Mouse (Mus musculus) MEL (cell line): Measurements from ENCODE around the gene Ptges3. TPM values are rescaled to one million over a fixed set of nuclear protein-coding genes. Genes with fewer than 3 reads are reported as not detected.
A peak's percentile ranks its signal among the peaks of the same experiment; 100 is the strongest.

Source experiments
- DNase-seq: peaks from one replicate; pipeline ENCODE4 v3.0.0; 2011; ENCODE audit warnings: low read depth, low spot score
- H3K27ac ChIP-seq: 2 replicates; pipeline ENCODE4 v1.5.1; 2012; ENCODE audit warnings: low read depth, mild to moderate bottlenecking, control low read depth, low read length, moderate library complexity; ENCODE audit not compliant: control insufficient read depth
- H3K27me3 ChIP-seq, 2 experiments: fragments of 150-350 bp in 1 of 2; sonication (generic) in 1 of 2; 2 replicates each; pipeline ENCODE4 v1.6.1; 2012; ENCODE audit warnings: low read length in 2 of 2, mild to moderate bottlenecking in 2 of 2, improper control_type of control experiment in 1 of 2, moderate library complexity in 1 of 2; ENCODE audit not compliant: insufficient read depth in 2 of 2, control insufficient read depth in 1 of 2
- H3K36me3 ChIP-seq, 2 experiments: 2 replicates each; pipeline ENCODE4 v1.6.1; 2012 to 2014; ENCODE audit warnings: low read length in 2 of 2, improper control_type of control experiment in 1 of 2, inconsistent platforms in 1 of 2, mild to moderate bottlenecking in 1 of 2; ENCODE audit not compliant: insufficient read depth in 2 of 2, control insufficient read depth in 1 of 2
- H3K4me1 ChIP-seq, 2 experiments: fragments of 150-350 bp in 1 of 2; sonication (generic) in 1 of 2; 2 replicates each; pipeline ENCODE4 v1.6.1; 2012; ENCODE audit warnings: low read length in 2 of 2, improper control_type of control experiment in 1 of 2, mild to moderate bottlenecking in 1 of 2; ENCODE audit not compliant: insufficient read depth in 2 of 2, control insufficient read depth in 1 of 2
- H3K4me3 ChIP-seq, 2 experiments: fragments of 150-350 bp in 1 of 2; sonication (generic) in 1 of 2; 2 replicates each; pipeline ENCODE4 v1.5.1; 2012; ENCODE audit warnings: low read depth in 2 of 2, low read length in 2 of 2, mild to moderate bottlenecking in 2 of 2, moderate library complexity in 2 of 2, control low read depth in 1 of 2, improper control_type of control experiment in 1 of 2; ENCODE audit not compliant: control insufficient read depth in 1 of 2, insufficient read depth in 1 of 2
- H3K79me2 ChIP-seq: 2 replicates; pipeline ENCODE4 v1.6.1; 2012; ENCODE audit warnings: mild to moderate bottlenecking, low read length, moderate library complexity; ENCODE audit not compliant: control insufficient read depth, poor library complexity, insufficient read depth
- H3K9ac ChIP-seq: 2 replicates; pipeline ENCODE4 v1.6.1; 2012; ENCODE audit warnings: low read depth, mild to moderate bottlenecking, control low read depth, low read length, moderate library complexity; ENCODE audit not compliant: control insufficient read depth, poor library complexity, severe bottlenecking
- H3K9me3 ChIP-seq: fragments of 150-350 bp; sonication (generic); replicated peaks from 2 replicates; pipeline ENCODE4 v1.6.1; 2012; ENCODE audit warnings: mild to moderate bottlenecking, low read length, improper control_type of control experiment, moderate library complexity; ENCODE audit not compliant: insufficient read depth
- CHD1 ChIP-seq: IDR thresholded peaks from 2 replicates; pipeline ENCODE4 v1.6.1; 2012; ENCODE audit warnings: low read depth, mild to moderate bottlenecking, inconsistent platforms, low read length, improper control_type of control experiment
- ELF1 ChIP-seq: IDR thresholded peaks from 2 replicates; pipeline ENCODE4 v1.6.1; 2014; ENCODE audit warnings: low read depth, mild to moderate bottlenecking, inconsistent platforms, low read length, improper control_type of control experiment, moderate library complexity
- EP300 ChIP-seq, 2 experiments: IDR thresholded peaks; 2 replicates each; pipeline ENCODE4 v1.6.1; 2011; ENCODE audit warnings: improper control_type of control experiment in 2 of 2, low read length in 2 of 2, low read depth in 1 of 2, mild to moderate bottlenecking in 1 of 2
- GABPA ChIP-seq: IDR thresholded peaks from 2 replicates; pipeline ENCODE4 v1.6.1; 2012; ENCODE audit warnings: low read depth, mild to moderate bottlenecking, inconsistent platforms, low read length, improper control_type of control experiment, moderate library complexity
- GATA1 ChIP-seq: IDR thresholded peaks from 2 replicates; pipeline ENCODE4 v1.6.1; 2011; ENCODE audit warnings: low read depth, low read length, improper control_type of control experiment
- JUND ChIP-seq: IDR thresholded peaks from 2 replicates; pipeline ENCODE4 v1.6.1; 2011; ENCODE audit warnings: low read depth, mild to moderate bottlenecking, improper control_type of control experiment, low read length
- KAT2A ChIP-seq: conservative IDR thresholded peaks from 2 replicates; pipeline ENCODE4 v1.6.1; 2012; ENCODE audit warnings: low read depth, low read length, improper control_type of control experiment, inconsistent platforms
- MEF2A ChIP-seq: IDR thresholded peaks from 2 replicates; pipeline ENCODE4 v1.6.1; 2014; ENCODE audit warnings: low read depth, mild to moderate bottlenecking, inconsistent platforms, low read length, improper control_type of control experiment; ENCODE audit not compliant: poor library complexity, insufficient replicate concordance, severe bottlenecking; ENCODE audit errors: extremely low read depth
- MXI1 ChIP-seq: IDR thresholded peaks from 2 replicates; pipeline ENCODE4 v1.6.1; 2011; ENCODE audit warnings: mild to moderate bottlenecking, low read depth, low read length, improper control_type of control experiment
- MYB ChIP-seq: IDR thresholded peaks from 2 replicates; pipeline ENCODE4 v1.6.1; 2011; ENCODE audit warnings: mild to moderate bottlenecking, low read depth, low read length, improper control_type of control experiment
- MYC ChIP-seq: IDR thresholded peaks from 2 replicates; pipeline ENCODE4 v1.6.1; 2011; ENCODE audit warnings: low read depth, mild to moderate bottlenecking, low read length, improper control_type of control experiment, moderate library complexity
- NELFE ChIP-seq: IDR thresholded peaks from 2 replicates; pipeline ENCODE4 v1.6.1; 2011; ENCODE audit warnings: low read depth, low read length, improper control_type of control experiment
- POLR2A ChIP-seq, 2 experiments: IDR thresholded peaks; 2 replicates each; pipeline ENCODE4 v1.6.1; 2011 to 2012; ENCODE audit warnings: low read length in 2 of 2, mild to moderate bottlenecking in 2 of 2, control low read depth in 1 of 2, improper control_type of control experiment in 1 of 2, low read depth in 1 of 2, moderate library complexity in 1 of 2; ENCODE audit not compliant: control insufficient read depth in 1 of 2, insufficient read depth in 1 of 2, poor library complexity in 1 of 2
- SIN3A ChIP-seq: IDR thresholded peaks from 2 replicates; pipeline ENCODE4 v1.6.1; 2012; ENCODE audit warnings: low read length, improper control_type of control experiment, inconsistent platforms
- TAL1 ChIP-seq: IDR thresholded peaks from 2 replicates; pipeline ENCODE4 v1.6.1; 2012; ENCODE audit warnings: mild to moderate bottlenecking, inconsistent platforms, low read length, moderate library complexity, mixed read lengths
- TCF12 ChIP-seq: IDR thresholded peaks from 2 replicates; pipeline ENCODE4 v1.6.1; 2014; ENCODE audit warnings: low read depth, mild to moderate bottlenecking, inconsistent platforms, low read length, improper control_type of control experiment, moderate library complexity
- UBTF ChIP-seq: IDR thresholded peaks from 2 replicates; pipeline ENCODE4 v1.6.1; 2012; ENCODE audit warnings: low read depth, mild to moderate bottlenecking, inconsistent platforms, low read length, improper control_type of control experiment, moderate library complexity, borderline replicate concordance; ENCODE audit not compliant: insufficient read depth
- ZMIZ1 ChIP-seq: IDR thresholded peaks from 2 replicates; pipeline ENCODE4 v1.6.1; 2012; ENCODE audit warnings: low read depth, mild to moderate bottlenecking, inconsistent platforms, low read length, improper control_type of control experiment, moderate library complexity
- ZNF384 ChIP-seq: IDR thresholded peaks from 2 replicates; pipeline ENCODE4 v1.6.1; 2012; ENCODE audit warnings: low read depth, mild to moderate bottlenecking, inconsistent platforms, low read length, improper control_type of control experiment
- polyA plus RNA-seq, 2 experiments: library from polyadenylated mRNA; stranded (reverse) in 1 of 2; unstranded in 1 of 2; fragments of >175 nt in 1 of 2; fragments of >200 nt in 1 of 2; gene quantifications; 2 replicates each; pipeline versions ENCODE4 v1.2.1 to v1.2.4; 2012; ENCODE audit warnings: low replicate concordance in 2 of 2, low read depth in 1 of 2; ENCODE audit not compliant: insufficient read length in 2 of 2, insufficient read depth in 1 of 2, missing spikeins in 1 of 2
- total RNA-seq: library from RNA; depleted of rRNA; stranded (reverse); fragments of 300-350 nt; gene quantifications from 2 replicates; pipeline ENCODE4 v1.2.3, GENCODE M21; 2012

The Ptges3 gene
- total and polyA plus RNA-seq, 3 experiments, result 216 to 627 (median 233) TPM

DNA sequence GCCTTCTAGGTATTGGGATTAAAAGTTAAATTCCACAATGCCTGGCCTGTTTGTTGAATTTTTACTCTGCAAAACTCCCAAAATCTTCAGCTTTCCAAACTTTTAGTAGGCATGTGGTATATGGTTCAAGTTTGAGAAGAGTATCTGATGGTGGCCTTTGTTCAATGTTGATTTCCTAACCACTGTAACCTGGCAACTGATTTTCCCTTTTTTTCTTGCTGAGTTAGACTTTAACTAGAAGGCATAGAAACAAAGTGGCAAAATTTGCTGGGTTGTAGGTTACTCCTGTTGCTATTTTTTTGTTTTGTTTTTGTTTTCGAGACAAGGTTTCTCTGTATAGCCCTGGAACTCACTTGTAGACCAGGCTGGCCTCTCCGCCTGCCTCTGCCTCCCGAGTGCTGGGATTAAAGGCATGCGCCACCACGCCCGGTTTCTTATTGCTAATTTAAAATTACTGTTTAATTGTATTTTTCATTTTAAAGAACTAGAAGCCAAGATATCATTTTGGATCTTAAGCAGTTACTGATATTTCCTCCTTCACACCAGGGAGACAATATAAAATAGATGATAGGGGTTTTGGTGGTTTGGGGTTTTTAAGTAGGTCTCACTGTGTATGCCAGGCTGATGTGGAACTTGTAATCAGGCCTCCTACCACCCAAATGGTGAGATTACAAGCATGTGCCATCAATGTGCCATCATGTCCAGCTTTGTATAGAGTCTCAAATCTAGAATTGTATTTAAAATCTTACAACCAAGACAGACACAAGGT, 3.7 kb downstream of the Ptges3 start:
- Histone ChIP-seq H3K36me3 (peaks cover 13 to 54% of the 10 kb centered on the region in 2 experiments), H3K79me2 (peaks cover 84% of the 10 kb centered on the region), H3K9ac (peak overlapping the region; percentile 21), H3K9me3 (no peaks in the 10 kb centered on the region), H3K4me3 (peak overlapping the region in 1 of 2 experiments; percentile 94; a peak in 2 of 4 replicates)
- 0 out of 2 replicates have a peak, but pooled peaks have one; percentile 59 for TF ChIP-seq CHD1
- no peak for TF ChIP-seq POLR2A (IDR thresholded peaks at IDR 0.05; ENCODE audit: control insufficient read depth in 1 of 2, insufficient read depth in 1 of 2, low read depth in 1 of 2, low read length in 2 of 2, poor library complexity in 1 of 2)
- TF ChIP-seq MYC, result 0 out of 2 replicates have a peak, but pooled peaks have one; percentile 17
- TF ChIP-seq JUND, result no peak
- TF ChIP-seq TCF12, result no peak
- no peak for TF ChIP-seq MEF2A
- TF ChIP-seq SIN3A, result peak; percentile 66
- TF ChIP-seq KAT2A, result no peak
- no peak for TF ChIP-seq TAL1
- TF ChIP-seq MXI1, result peak; percentile 66
- TF ChIP-seq EP300 (IDR thresholded peaks at IDR 0.05; ENCODE audit: low read depth in 1 of 2, low read length in 2 of 2), result peak in 1 of 2 experiments; percentile 63; a peak in 1 of 4 replicates
- 0 out of 2 replicates have a peak, but pooled peaks have one; percentile 3 for TF ChIP-seq GATA1
- TF ChIP-seq, all 39 proteins: peak for 6
- peak overlapping the region; percentile 42 for H3K27ac ChIP-seq
- H3K4me1 ChIP-seq, result peaks cover 19 to 22% of the 10 kb centered on the region in 2 experiments
- no peak for DNase-seq
- no peaks in the 10 kb centered on the region for H3K27me3 ChIP-seq

DNA sequence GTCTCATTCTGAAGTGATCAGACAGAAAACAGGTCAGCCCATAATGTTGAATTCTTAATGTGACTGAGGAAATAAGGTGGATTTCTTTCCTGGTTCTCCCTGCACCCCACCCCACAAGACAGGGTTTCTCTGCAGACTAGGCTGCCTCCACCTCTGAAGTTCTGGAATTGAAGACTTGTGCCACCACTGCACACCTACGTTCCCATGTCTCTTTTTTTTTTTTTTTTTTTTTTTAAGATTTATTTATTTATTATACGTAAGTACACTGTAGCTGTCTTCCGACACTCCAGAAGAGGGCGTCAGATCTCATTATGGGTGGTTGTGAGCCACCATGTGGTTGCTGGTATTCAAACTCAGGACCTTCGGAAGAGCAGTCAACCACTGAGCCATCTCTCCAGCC, 7.3 kb downstream of the Ptges3 start:
- Histone ChIP-seq H3K9me3 (no peaks in the 10 kb centered on the region), H3K27ac (no peak overlapping the region), H3K79me2 (peaks cover 75% of the 10 kb centered on the region), H3K27me3 (no peaks in the 10 kb centered on the region), H3K9ac (no peak overlapping the region), H3K4me1 (peaks cover 30% of the 10 kb centered on the region in 2 experiments), H3K4me3 (no peak overlapping the region), H3K36me3 (peaks cover 38 to 71% of the 10 kb centered on the region in 2 experiments)
- DNase-seq, result no peak
- TF ChIP-seq GABPA (no peak), MYB (no peak), NELFE (no peak), ZMIZ1 (no peak), ZNF384 (peak; percentile 82), UBTF (no peak), ELF1 (no peak)
